Mouse (Mus musculus) small intestine, adult 2 months (tissue): ENCODE results near the gene Il9r. TPM values are rescaled to one million over a fixed set of nuclear protein-coding genes. Genes with fewer than 3 reads are reported as not detected.

Source experiments
- H3K27ac ChIP-seq: fragments of 200-500 bp; 2 replicates; pipeline ENCODE4 v1.5.1; 2012; ENCODE audit warnings: low read depth, low read length, control low read depth, inconsistent platforms; ENCODE audit not compliant: insufficient read depth
- H3K27me3 ChIP-seq: fragments of 200-500 bp; 2 replicates; pipeline ENCODE4 v1.6.1; 2012; ENCODE audit warnings: mild to moderate bottlenecking, moderate library complexity, low read length, inconsistent platforms; ENCODE audit not compliant: control insufficient read depth, insufficient read depth
- H3K36me3 ChIP-seq: fragments of 200-500 bp; 2 replicates; pipeline ENCODE4 v1.6.1; 2012; ENCODE audit warnings: mild to moderate bottlenecking, low read length, control low read depth, inconsistent platforms; ENCODE audit not compliant: control insufficient read depth, insufficient read depth
- H3K4me1 ChIP-seq: fragments of 200-500 bp; 2 replicates; pipeline ENCODE4 v1.6.1; 2012; ENCODE audit warnings: low read length, inconsistent platforms, mixed read lengths; ENCODE audit not compliant: control insufficient read depth, insufficient read depth, insufficient read length
- H3K4me3 ChIP-seq: fragments of 200-500 bp; 2 replicates; pipeline ENCODE4 v1.5.1; 2012; ENCODE audit warnings: low read depth, mild to moderate bottlenecking, control low read depth, inconsistent platforms, low read length, moderate library complexity
- CTCF ChIP-seq: fragments of 200-500 bp; IDR thresholded peaks from 2 replicates; pipeline ENCODE4 v1.5.1; 2012; ENCODE audit warnings: low read depth, mild to moderate bottlenecking, control low read depth, inconsistent platforms, low read length, moderate library complexity, mixed read lengths; ENCODE audit not compliant: insufficient replicate concordance, insufficient read length; ENCODE audit errors: extremely low read depth
- POLR2A ChIP-seq: fragments of 200-500 bp; IDR thresholded peaks from 2 replicates; pipeline ENCODE4 v1.6.1; 2012; ENCODE audit warnings: low read depth, mild to moderate bottlenecking, control low read depth, inconsistent platforms, low read length, moderate library complexity
- WGBS: fragments of 180-500 bp; shearing (Covaris S2); methylation state at CpG from one replicate; pipeline ENCODE4 v1.1.7; 2018; 5-methylcytosine and 5-hydroxymethylcytosine counted together
- polyA plus RNA-seq: library from polyadenylated mRNA; depleted of rRNA; stranded (reverse); fragments of >200 nt; gene quantifications from 2 replicates; pipeline ENCODE4 v1.2.3, GENCODE M21; 2012

Gene Il9r
- polyA plus RNA-seq, 1 experiment: 1.4 TPM

DNA sequence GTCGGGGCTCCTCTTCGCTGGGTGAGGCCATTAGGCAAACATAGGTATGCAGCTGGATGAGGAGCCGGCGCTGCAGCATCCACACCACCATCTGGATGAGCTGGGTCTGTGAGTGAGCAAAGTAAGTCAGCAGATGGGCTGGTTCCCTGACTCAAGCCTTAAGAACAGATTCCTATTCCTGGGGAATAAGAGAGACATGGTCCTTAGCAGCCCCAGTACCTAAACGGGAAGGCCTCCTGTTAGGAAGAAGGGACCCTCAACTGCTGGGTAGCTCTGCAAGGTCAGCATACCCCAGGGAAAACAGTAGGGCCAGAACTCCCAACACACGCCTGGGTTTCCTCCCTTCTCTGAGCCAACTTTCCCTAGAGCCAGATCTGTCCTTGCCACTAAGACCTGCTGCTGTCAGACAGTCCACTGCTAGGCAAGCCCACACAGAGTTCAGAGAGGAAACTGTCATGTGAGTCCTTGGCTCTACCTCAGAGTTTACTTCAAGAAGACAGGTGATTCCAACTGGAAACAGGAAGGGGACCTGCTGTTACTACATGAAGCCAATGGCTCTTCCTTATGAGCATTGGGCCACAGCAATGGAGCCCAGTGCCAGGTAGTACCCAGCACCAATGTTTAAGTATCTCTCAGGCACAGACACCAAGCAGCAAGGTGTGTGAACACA is 34.9 kb upstream of the Il9r start:
- Histone ChIP-seq H3K27me3 (no peaks in the 10 kb centered on the region), H3K4me3 (no peak overlapping the region), H3K27ac (no peak overlapping the region), H3K36me3 (peaks cover 38% of the 10 kb centered on the region), H3K4me1 (no peaks in the 10 kb centered on the region)
- no peak for TF ChIP-seq CTCF
- TF ChIP-seq POLR2A: no peak
- WGBS: 84% methylated on average over 6 of the region's 6 CpGs

DNA sequence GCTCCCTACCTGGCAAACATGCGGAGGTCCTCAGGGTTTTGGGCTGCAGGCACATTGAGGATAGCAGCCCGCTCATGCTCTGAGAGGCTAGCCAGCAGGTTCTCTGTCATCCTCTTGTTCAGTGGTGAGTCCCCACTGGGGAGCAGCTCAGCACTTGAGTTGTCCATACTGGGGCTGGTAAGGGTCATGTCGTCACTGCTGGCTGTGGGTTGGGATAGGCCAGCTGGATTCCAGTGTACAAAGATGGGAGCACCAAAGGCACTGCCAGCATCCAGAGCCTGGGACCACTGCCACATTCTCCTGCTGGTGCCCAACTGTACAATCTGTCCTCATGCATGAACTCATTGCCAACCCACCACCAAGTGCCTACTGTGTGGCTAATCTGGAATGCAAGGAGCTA is 33.8 kb upstream of the Il9r start:
- Histone ChIP-seq H3K27me3 (no peaks in the 10 kb centered on the region), H3K27ac (no peak overlapping the region), H3K4me3 (no peak overlapping the region), H3K4me1 (no peaks in the 10 kb centered on the region), H3K36me3 (peaks cover 34% of the 10 kb centered on the region)
- TF ChIP-seq CTCF: no peak
- no peak for TF ChIP-seq POLR2A
- WGBS: 93% methylated on average over 3 of the region's 3 CpGs

GRCm38 (mm10) chr11:32232848-32233247 is 32.8 kb upstream of the Il9r start:
- Histone ChIP-seq H3K4me3 (no peak overlapping the region), H3K36me3 (peaks cover 34% of the 10 kb centered on the region), H3K27me3 (no peaks in the 10 kb centered on the region), H3K4me1 (no peaks in the 10 kb centered on the region), H3K27ac (no peak overlapping the region)
- 89% methylated on average over 10 of the region's 10 CpGs for WGBS
- TF ChIP-seq CTCF: no peak
- no peak for TF ChIP-seq POLR2A

DNA sequence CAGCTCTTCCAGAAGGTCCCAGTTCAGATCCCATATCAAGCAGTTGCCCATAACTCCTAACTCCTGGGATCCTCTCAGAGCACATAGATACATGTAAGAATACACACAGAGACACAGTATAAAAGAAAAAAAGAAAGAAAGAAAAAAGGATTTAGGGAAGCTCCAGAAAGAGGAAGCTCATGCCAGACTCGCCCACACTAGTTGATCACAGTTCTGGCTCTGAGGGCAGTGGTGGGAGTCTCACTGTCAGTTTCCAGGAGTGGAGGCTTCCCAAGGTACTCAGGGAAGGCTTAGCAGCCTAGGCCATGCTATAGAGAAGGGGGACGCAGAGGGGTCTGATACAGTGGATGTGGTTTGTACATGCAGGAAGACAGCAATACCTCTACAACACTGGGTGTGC is 31.0 kb upstream of the Il9r start:
- Histone ChIP-seq H3K27me3 (no peaks in the 10 kb centered on the region), H3K4me1 (peaks cover 3% of the 10 kb centered on the region; the same call in 1 of the 2 replicates), H3K27ac (no peak overlapping the region), H3K4me3 (no peak overlapping the region), H3K36me3 (peaks cover 34% of the 10 kb centered on the region)
- TF ChIP-seq POLR2A (no peak), CTCF (no peak)
- WGBS: 92% methylated on average over 2 of the region's 2 CpGs

DNA sequence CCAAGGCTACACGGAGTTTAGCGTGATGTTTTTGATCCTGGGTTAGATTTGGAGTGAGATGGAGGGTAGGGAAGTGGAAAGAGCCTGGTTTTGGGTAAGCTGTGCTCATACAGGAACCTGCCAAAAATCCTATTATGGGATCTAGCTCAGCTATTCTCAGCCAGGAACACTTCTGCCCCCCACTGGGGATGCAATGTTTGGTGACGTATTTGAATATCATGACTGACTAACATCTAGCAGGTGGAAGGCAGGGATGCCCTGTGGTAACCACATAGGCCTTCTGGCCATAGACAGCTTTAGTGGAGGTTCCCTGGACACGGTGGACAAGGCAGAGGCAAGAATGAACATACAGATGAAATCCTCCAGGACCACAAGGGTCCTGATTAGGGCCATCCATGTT is 30.1 kb upstream of the Il9r start:
- WGBS: 77% methylated on average over 4 of the region's 4 CpGs
- Histone ChIP-seq H3K4me3 (no peak overlapping the region), H3K36me3 (peaks cover 34% of the 10 kb centered on the region), H3K27me3 (no peaks in the 10 kb centered on the region), H3K4me1 (peaks cover 12% of the 10 kb centered on the region), H3K27ac (no peak overlapping the region)
- no peak for TF ChIP-seq POLR2A
- no peak for TF ChIP-seq CTCF

- Histone ChIP-seq H3K36me3 (peaks cover 21% of the 10 kb centered on the region), H3K27me3 (no peaks in the 10 kb centered on the region), H3K4me3 (no peak overlapping the region), H3K27ac (no peak overlapping the region), H3K4me1 (peaks cover 19% of the 10 kb centered on the region)
- WGBS: 85% methylated on average over 3 of the region's 3 CpGs
- TF ChIP-seq POLR2A (no peak), CTCF (no peak)
Measured at GRCm38 (mm10) chr11:32228292-32228845, 28.3 kb upstream of the Il9r start.

DNA sequence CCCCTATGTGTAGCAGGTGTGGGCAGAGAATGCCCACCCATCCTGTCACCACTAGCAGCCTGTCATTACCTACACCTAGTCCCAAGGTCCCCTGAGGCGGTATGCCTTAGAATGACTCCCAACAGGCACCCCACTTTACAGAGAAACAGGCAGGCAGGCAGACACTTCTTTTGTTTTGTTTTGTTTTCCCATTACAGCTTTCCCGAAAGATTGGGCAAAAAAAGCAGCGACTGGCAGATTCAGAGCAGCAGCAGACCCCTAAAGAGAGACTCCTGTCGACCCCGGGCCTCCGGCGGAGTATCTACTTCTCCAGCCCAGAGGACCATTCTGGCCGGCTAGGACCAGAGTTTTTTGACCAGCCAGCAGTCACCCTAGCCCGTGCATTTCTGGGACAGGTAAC is 27.5 kb upstream of the Il9r start:
- Histone ChIP-seq H3K4me3 (no peak overlapping the region), H3K27me3 (no peaks in the 10 kb centered on the region), H3K36me3 (peaks cover 16% of the 10 kb centered on the region), H3K27ac (no peak overlapping the region), H3K4me1 (peaks cover 24% of the 10 kb centered on the region)
- TF ChIP-seq POLR2A: no peak
- TF ChIP-seq CTCF: no peak
- WGBS: 93% methylated on average over 9 of the region's 9 CpGs
